Mouse (Mus musculus) lung, postnatal 10 days (tissue): ENCODE measurements around the gene Prrt1.

Experiments used
- DNase-seq: peaks from one replicate; pipeline ENCODE4 v3.0.0; 2021

Prrt1 gene

GRCm38 (mm10) chr17:34673139-34673538 is 43.8 kb downstream of the Prrt1 start:
- DNase-seq: no peak

DNA sequence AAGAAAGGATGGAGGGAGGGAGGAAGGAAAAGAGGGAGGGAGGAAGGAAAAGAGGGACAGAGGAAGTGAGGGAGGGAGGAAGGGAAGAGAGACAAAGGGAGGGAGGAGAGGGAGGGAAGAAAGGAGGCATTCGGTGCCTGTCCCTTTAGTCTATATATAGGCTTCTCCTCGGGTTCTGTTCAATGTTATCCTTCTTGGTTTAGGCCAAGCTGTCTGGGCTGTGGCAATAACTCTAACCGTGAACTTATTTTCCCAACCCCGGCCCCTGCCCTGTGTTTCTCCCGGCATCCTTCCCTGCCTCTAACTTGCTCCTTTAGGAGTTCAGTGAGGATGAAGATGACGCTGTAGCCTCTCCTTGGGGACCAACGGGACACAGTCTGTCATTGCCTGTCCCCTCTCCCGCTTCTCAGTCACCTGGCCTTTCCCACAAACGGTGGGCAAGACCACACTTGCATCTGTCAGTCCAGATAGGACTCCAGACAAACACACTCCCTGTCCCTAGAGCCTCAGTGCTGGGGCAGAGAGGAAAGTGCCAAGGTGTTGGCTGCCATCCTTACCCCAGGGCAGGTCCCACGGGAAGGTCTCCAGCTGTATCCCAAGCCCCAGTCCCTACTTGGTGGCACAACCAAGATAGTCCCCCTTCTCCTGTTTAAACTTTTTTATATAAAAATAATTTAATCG is 45.3 kb downstream of the Prrt1 start:
- DNase-seq: no peak

- DNase-seq: peak; percentile 57
Measured at GRCm38 (mm10) chr17:34675205-34676092, 46.1 kb downstream of the Prrt1 start.

DNA sequence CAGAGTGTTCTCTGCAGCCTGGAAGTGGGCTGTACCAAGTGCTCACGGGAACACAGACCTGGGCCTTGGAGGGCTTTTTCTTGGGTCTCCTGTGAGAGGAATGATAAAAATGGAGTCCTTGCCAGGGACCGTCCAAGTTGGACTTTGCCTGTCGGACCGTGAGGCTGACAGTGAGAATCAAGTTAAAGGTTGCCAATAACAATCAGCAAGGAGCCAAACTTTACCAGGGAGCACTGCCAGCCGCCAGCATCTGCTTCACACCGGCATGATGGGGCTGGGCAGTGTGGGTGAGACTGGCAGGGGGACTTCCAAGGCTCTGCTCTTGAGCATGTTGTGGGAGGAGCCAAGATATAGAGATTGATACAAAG is 46.7 kb downstream of the Prrt1 start:
- DNase-seq: no peak

DNA sequence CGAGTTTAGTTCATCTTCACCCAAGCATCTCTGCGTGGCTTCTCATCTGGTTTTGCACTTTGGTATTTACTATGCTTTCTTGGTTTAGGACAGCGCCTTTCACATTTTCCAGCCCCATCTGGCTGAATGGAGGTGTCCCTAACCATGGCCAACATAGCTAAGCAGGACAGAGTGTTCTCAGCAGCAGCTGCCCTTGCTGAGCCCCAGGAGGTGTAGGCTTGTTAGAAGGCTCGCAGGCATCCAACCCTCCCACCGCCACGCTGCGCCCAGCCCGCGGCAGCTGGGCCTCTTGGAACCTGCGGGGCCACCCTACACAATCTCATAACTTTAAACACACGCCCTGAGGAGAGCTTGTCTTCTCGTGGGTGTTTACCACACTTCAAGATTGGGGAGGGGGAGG is 47.3 kb downstream of the Prrt1 start:
- DNase-seq: no peak

DNA sequence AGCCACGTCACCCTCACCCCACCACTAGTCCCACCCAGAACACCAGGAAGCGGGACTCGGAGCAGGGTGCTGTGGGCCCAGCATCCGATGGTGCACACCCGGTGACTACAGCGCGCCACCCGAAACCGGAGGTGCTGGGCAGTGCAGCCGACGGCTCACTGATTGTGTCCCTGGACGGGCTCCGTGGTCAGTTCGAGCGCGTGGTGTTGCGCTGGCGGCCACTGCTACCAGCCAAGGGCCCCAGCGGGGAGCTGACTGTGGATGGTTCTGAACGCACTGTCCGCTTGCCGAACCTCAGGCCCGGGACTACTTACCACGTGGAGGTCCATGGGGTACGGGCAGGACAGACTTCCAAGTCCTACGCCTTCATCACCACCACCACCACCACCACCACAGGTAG is 50.9 kb downstream of the Prrt1 start:
- DNase-seq: no peak

GRCm38 (mm10) chr17:34680621-34681020 is 51.3 kb downstream of the Prrt1 start:
- DNase-seq: no peak

- peak; percentile 70 for DNase-seq
Measured at GRCm38 (mm10) chr17:34681132-34681571, 51.8 kb downstream of the Prrt1 start.

DNA sequence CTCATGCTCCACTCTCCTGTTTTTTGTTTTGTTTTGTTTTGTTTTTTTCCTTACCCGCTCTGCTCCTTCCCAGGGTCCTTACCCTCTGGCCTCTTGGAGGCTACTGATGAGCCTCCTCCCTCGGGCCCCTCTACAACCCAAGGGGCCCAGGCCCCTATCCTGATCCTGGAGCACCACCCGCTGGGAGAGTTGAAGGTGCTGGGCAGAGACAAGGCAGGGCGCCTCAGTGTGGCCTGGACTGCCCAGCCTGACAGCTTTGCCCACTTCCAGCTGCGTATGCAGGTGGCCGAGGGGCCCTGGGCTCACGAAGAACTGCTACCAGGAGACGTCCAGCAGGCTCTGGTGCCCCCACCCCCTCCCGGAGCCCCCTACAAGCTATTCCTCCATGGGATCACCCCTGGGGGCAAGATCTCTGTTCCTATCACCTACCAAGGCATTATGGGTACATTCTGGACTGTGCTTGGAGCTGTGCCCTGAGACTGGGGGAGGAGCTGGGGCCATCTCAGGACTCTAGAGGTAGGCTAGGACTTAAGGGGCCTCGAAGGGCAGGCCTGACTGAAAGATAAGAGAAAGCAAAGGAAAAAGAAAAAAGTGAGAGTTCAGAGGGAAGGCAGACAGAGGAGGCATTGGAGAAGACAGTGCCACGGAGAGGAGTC is 52.7 kb downstream of the Prrt1 start:
- peak; percentile 54 for DNase-seq
